In genomic region chr7:72241269-72241668, GRCm38 (mm10) we compare ENCODE assay signal across 17 mouse cellular contexts.
DNase-seq lines count a peak whose midpoint lies in the region; ATAC-seq and TF ChIP-seq lines count a peak whose summit lies in the region.
"Had no signal": no experiment of that assay in that cellular context is flagged by ENCODE, and none has a peak within 500 bp of the region (broad histone marks: within the 10 kb centered on the region; RNA-seq: fewer than 3 reads in every experiment).

No protein-coding gene starts in this region.

- POLR2A ChIA-PET in Patski (lab: Charles Lee) = no interaction called here

- no peak for ATAC-seq in lung, embryonic 14.5 days (ENCODE audit: insufficient read depth)
- ATAC-seq in Patski = no peak
- no peak for ATAC-seq in stomach, postnatal 0 days (ENCODE audit: low FRiP score, low TSS enrichment)
- ATAC-seq in erythroblast, adult 5-6 weeks (replicated peaks; ENCODE audit: low FRiP score, poor library complexity, severe bottlenecking) = no peak
- ATAC-seq: forebrain, embryonic 14.5 days had no signal

- in situ Hi-C loops in Patski (cut with MboI; ENCODE audit: low pct_unique_long_range_greater_than_20kb) = loop anchor here (5.0 kb wide), 1 partner anchor 126 kb away; no protein-coding TSS in a partner anchor

- no peaks in the 10 kb centered on the region for H3K9me3 ChIP-seq in lung, embryonic 14.5 days (ENCODE audit: low read depth, low read length)
- H3K9me3 ChIP-seq in stomach, postnatal 0 days (ENCODE audit: control insufficient read depth, low read length) = no peaks in the 10 kb centered on the region
- no peaks in the 10 kb centered on the region for H3K9me3 ChIP-seq in heart, embryonic 10.5 days
- H3K9me3 ChIP-seq: embryonic facial prominence, embryonic 15.5 days; limb, embryonic 12.5 days; neural tube, embryonic 15.5 days had no signal

- no peaks in the 10 kb centered on the region for H3K36me3 ChIP-seq in lung, embryonic 14.5 days (ENCODE audit: insufficient read depth)
- no peaks in the 10 kb centered on the region for H3K36me3 ChIP-seq in stomach, postnatal 0 days (ENCODE audit: control insufficient read depth, insufficient read depth, low read length)
- no peaks in the 10 kb centered on the region for H3K36me3 ChIP-seq in heart, embryonic 10.5 days
- H3K36me3 ChIP-seq: embryonic facial prominence, embryonic 15.5 days; limb, embryonic 12.5 days; neural tube, embryonic 15.5 days had no signal

- intact Hi-C loops in gastrocnemius, adult 2 months (cut with DNase I) = no loop called here

- peak; percentile 30; the same call in 1 of the 2 replicates for TF ChIP-seq CTCF in gastrocnemius, adult 2 months (IDR thresholded peaks at IDR 0.05)
- peak; percentile 31; the same call in 1 of the 2 replicates for TF ChIP-seq CTCF in lung, embryonic 14.5 days (IDR thresholded peaks at IDR 0.05; ENCODE audit: low read depth)
- TF ChIP-seq CTCF in Patski (IDR thresholded peaks at IDR 0.05) = peak; percentile 43
- TF ChIP-seq CTCF in stomach, postnatal 0 days (IDR thresholded peaks at IDR 0.05; ENCODE audit: low read depth) = peak; percentile 47

- H3K27me3 ChIP-seq in lung, embryonic 14.5 days (ENCODE audit: insufficient read depth, low read length) = no peaks in the 10 kb centered on the region
- H3K27me3 ChIP-seq in Patski = no peaks in the 10 kb centered on the region
- no peaks in the 10 kb centered on the region for H3K27me3 ChIP-seq in stomach, postnatal 0 days (ENCODE audit: control insufficient read depth, insufficient read depth, low read length)
- H3K27me3 ChIP-seq in heart, embryonic 10.5 days (ENCODE audit: insufficient read depth, poor library complexity, severe bottlenecking) = no peaks in the 10 kb centered on the region
- H3K27me3 ChIP-seq: embryonic facial prominence, embryonic 15.5 days; neural tube, embryonic 15.5 days had no signal

- H3K4me3 ChIP-seq in gastrocnemius, adult 2 months = no peak overlapping the region
- no peak overlapping the region for H3K4me3 ChIP-seq in lung, embryonic 14.5 days (ENCODE audit: low read depth, low read length)
- no peak overlapping the region for H3K4me3 ChIP-seq in stomach, postnatal 0 days (ENCODE audit: low read depth, low read length)
- H3K4me3 ChIP-seq in heart, embryonic 10.5 days = no peak overlapping the region
- H3K4me3 ChIP-seq: embryonic facial prominence, embryonic 15.5 days; limb, embryonic 12.5 days; neural tube, embryonic 15.5 days had no signal

- CTCF ChIA-PET in Patski (lab: Charles Lee) = interaction anchor here (1.9 to 5.2 kb wide), 4 partner anchors 11 to 120 kb away, joined by 4 to 42 read pairs (median 12); no protein-coding TSS in a partner anchor

- 93% methylated on average over 9 of the region's 9 CpGs for WGBS in lung, embryonic 14.5 days
- 91% methylated on average over 9 of the region's 9 CpGs for WGBS in stomach, postnatal 0 days
- WGBS in heart, embryonic 10.5 days = 92% methylated on average over 9 of the region's 9 CpGs

- H3K27ac ChIP-seq in gastrocnemius, adult 2 months = no peak overlapping the region
- no peak overlapping the region for H3K27ac ChIP-seq in lung, embryonic 14.5 days (ENCODE audit: low read depth)
- no peak overlapping the region for H3K27ac ChIP-seq in stomach, postnatal 0 days (replicated peaks)
- H3K27ac ChIP-seq in heart, embryonic 10.5 days = no peak overlapping the region
- H3K27ac ChIP-seq: embryonic facial prominence, embryonic 15.5 days; limb, embryonic 12.5 days; neural tube, embryonic 15.5 days had no signal

- no peak overlapping the region for H3K4me2 ChIP-seq in lung, embryonic 14.5 days
- H3K4me2 ChIP-seq in stomach, postnatal 0 days (replicated peaks; ENCODE audit: low read depth) = no peak overlapping the region
- H3K4me2 ChIP-seq: embryonic facial prominence, embryonic 15.5 days; limb, embryonic 12.5 days; neural tube, embryonic 15.5 days had no signal

- no peaks in the 10 kb centered on the region for H3K4me1 ChIP-seq in lung, embryonic 14.5 days (ENCODE audit: insufficient read depth)
- H3K4me1 ChIP-seq in stomach, postnatal 0 days (replicated peaks; ENCODE audit: control insufficient read depth, insufficient read depth) = no peaks in the 10 kb centered on the region
- no peaks in the 10 kb centered on the region for H3K4me1 ChIP-seq in heart, embryonic 10.5 days
- H3K4me1 ChIP-seq: embryonic facial prominence, embryonic 15.5 days; limb, embryonic 12.5 days; neural tube, embryonic 15.5 days had no signal

- no peak for DNase-seq in gastrocnemius, adult 2 months
- no peak for DNase-seq in gastrocnemius, postnatal 10 days
- no peak for DNase-seq in lung, embryonic 14.5 days
- DNase-seq in lung, adult 18-20 months = no peak
- no peak for DNase-seq in Patski (ENCODE audit: low read depth, low spot score)
- DNase-seq in stomach, postnatal 0 days (ENCODE audit: low spot score) = no peak
- DNase-seq in heart, embryonic 10.5 days (ENCODE audit: low spot score) = no peak
- DNase-seq: adrenal gland, postnatal 36 days; cerebellum, adult 11 months; kidney, postnatal 14 days; lung, postnatal 4 days; right cerebral cortex, adult 18-20 months had no signal

- H3K9ac ChIP-seq in lung, embryonic 14.5 days = no peak overlapping the region
- no peak overlapping the region for H3K9ac ChIP-seq in stomach, postnatal 0 days (ENCODE audit: low read length)
- H3K9ac ChIP-seq: embryonic facial prominence, embryonic 15.5 days; limb, embryonic 12.5 days; neural tube, embryonic 15.5 days had no signal

- no peak for TF ChIP-seq EP300 in stomach, postnatal 0 days (optimal IDR thresholded peaks at IDR 0.05)
